Mouse (Mus musculus) heart, embryonic 11.5 days (tissue): Measurements from ENCODE around the gene Neb. TPM values are rescaled to one million over a fixed set of nuclear protein-coding genes. Genes with fewer than 3 reads are reported as not detected.

ENCODE experiments used
- ATAC-seq: fragments of 200-750 bp; cut with Nextera tagmentation; replicated peaks from 2 replicates; pipeline ENCODE4 v1.8.0; 2017; ENCODE audit warnings: moderate library complexity; ENCODE audit not compliant: insufficient number of reproducible peaks, low FRiP score, low TSS enrichment
- H3K27ac ChIP-seq: fragments of 300-500 bp; sonication (generic); 2 replicates; pipeline ENCODE4 v1.5.1; 2014; ENCODE audit warnings: mild to moderate bottlenecking, low read depth, low read length
- H3K27me3 ChIP-seq: fragments of 300-500 bp; sonication (generic); 2 replicates; pipeline ENCODE4 v1.6.1; 2014; ENCODE audit warnings: mild to moderate bottlenecking, low read length, mixed read lengths; ENCODE audit not compliant: control insufficient read depth, insufficient read depth
- H3K36me3 ChIP-seq: fragments of 300-500 bp; sonication (generic); 2 replicates; pipeline ENCODE4 v1.6.1; 2014; ENCODE audit warnings: mild to moderate bottlenecking, low read length, moderate library complexity, mixed read lengths; ENCODE audit not compliant: control insufficient read depth, insufficient read depth
- H3K4me1 ChIP-seq: fragments of 300-500 bp; sonication (generic); 2 replicates; pipeline ENCODE4 v1.6.1; 2014; ENCODE audit warnings: low read length; ENCODE audit not compliant: control insufficient read depth, insufficient read depth
- H3K4me2 ChIP-seq: fragments of 300-500 bp; sonication (generic); 2 replicates; pipeline ENCODE4 v1.6.1; 2014; ENCODE audit warnings: mild to moderate bottlenecking, moderate library complexity
- H3K4me3 ChIP-seq: fragments of 300-500 bp; sonication (generic); 2 replicates; pipeline ENCODE4 v1.5.1; 2014; ENCODE audit warnings: low read depth, low read length
- H3K9ac ChIP-seq: fragments of 300-500 bp; sonication (generic); 2 replicates; pipeline ENCODE4 v1.6.1; 2014; ENCODE audit warnings: mild to moderate bottlenecking, low read depth, low read length, moderate library complexity
- H3K9me3 ChIP-seq: fragments of 300-500 bp; sonication (generic); replicated peaks from 2 replicates; pipeline ENCODE4 v1.6.1; 2016; ENCODE audit warnings: low read length; ENCODE audit not compliant: control insufficient read depth
- WGBS: fragments of 180-500 bp; shearing (Covaris S2); extraction: QIAGEN DNeasy Blood & Tissue Kit; methylation state at CpG from one replicate; pipeline ENCODE4 v1.1.7; 2014; ENCODE audit not compliant: insufficient replicate concordance; 5-methylcytosine and 5-hydroxymethylcytosine counted together
- polyA plus RNA-seq: library from polyadenylated mRNA; unstranded; fragments of >200 nt; fragmentation: Nextera tagmentation; extraction: Ambion mirVana; gene quantifications from 2 replicates; pipeline ENCODE4 v1.2.1, GENCODE M21; 2014

Neb gene
- polyA plus RNA-seq, 1 experiment from 2014 or later, result 3.2 TPM

DNA sequence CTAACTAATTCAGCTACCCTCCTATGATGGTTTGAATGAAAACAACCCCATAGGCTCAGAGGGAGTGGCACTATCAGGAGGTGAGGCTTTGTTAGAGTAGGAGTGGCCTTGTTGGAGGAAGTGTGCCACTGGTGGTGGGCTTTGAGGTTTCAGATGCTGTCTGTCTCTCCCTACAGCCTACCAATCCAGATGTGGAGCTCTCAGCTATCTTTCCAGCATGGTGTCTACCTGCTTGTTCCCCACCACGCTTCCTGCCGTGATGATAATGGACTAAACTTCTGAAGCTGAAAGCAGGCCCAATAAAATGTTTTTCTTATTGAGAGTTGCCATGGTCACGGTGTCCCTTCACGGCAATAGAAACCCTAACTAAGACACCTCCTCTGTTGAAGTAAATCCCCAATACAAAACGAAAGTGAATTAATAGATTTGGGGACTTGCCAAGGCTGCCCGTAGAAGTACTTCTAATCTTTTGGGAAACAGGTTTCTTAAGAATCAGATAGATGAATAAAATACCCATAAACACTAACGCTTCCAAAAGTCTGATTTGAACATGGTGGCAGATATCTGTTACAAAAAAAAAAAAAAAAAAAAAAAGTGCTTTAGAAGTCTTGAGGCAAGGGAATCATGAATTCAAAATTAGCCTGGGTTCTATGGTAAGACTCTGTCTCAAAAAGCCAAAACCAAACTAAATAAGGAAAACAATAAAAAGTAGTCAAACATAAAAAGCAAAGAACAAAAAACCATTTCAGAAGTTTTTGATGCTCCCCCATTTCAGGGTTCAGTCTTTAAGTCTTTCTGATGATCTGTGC, 63.1 kb downstream of the Neb start:
- H3K4me2 ChIP-seq, result no peak overlapping the region
- H3K4me1 ChIP-seq, result peaks cover 8% of the 10 kb centered on the region
- no peak for ATAC-seq

DNA sequence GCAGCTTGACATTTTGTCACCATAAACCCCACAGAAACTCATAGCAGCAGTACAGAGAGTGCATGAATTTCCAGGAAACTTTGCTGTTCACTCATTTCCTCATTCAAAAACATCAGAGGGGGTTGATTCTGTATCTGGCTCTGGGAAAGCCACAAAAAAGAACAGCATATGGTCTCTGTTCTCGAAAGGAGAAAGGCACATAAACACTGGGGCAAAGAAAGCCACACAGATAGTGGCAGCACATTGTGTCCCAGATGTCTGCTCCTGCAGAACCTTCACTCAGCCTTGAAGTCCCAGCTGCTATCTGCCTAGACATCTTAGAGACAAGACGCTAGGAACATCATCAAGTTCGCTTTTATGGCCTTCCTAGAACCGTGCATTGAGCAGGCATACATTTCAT, 67.5 kb downstream of the Neb start:
- 75% methylated on average over 4 of the region's 4 CpGs for WGBS
- H3K36me3 ChIP-seq, result no peaks in the 10 kb centered on the region
- ATAC-seq, result no peak
- H3K27me3 ChIP-seq, result no peaks in the 10 kb centered on the region
- peaks cover 8% of the 10 kb centered on the region for H3K4me1 ChIP-seq
- no peak overlapping the region for H3K27ac ChIP-seq
- no peak overlapping the region for H3K9ac ChIP-seq
- no peaks in the 10 kb centered on the region for H3K9me3 ChIP-seq
- H3K4me2 ChIP-seq, result no peak overlapping the region
- no peak overlapping the region for H3K4me3 ChIP-seq

More for the DNA sequence above, 63.1 kb downstream of the Neb start:
- H3K27me3 ChIP-seq, result no peaks in the 10 kb centered on the region
- no peak overlapping the region for H3K27ac ChIP-seq
- WGBS, result 84% methylated on average over 7 of the region's 7 CpGs
- no peaks in the 10 kb centered on the region for H3K9me3 ChIP-seq
- no peak overlapping the region for H3K9ac ChIP-seq
- no peak overlapping the region for H3K4me3 ChIP-seq
- no peaks in the 10 kb centered on the region for H3K36me3 ChIP-seq

DNA sequence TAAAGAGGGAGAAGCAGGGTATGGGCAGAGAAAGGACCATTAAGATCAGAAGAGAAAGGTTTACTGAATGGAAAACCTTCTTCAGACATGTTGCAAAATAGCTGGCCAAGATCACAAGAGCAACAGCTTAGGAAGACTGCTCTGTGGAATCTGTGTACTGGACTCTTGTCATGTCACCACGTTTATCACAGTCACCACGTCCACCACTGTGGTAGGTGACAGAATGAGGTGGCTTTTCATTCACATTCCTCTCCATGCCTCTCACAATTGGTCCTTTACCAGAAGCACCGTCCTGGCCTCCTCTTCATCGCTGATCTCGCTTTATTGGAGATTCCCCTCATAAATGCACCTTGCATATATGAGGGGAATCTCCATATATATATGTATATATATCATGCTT, 71.6 kb downstream of the Neb start:
- peaks cover 7% of the 10 kb centered on the region; the same call in 1 of the 2 replicates for H3K4me1 ChIP-seq
- 50% methylated on average over 5 of the region's 5 CpGs for WGBS
- peak; percentile 61; the same call in 1 of the 2 replicates for ATAC-seq
- H3K9me3 ChIP-seq, result no peaks in the 10 kb centered on the region
- no peak overlapping the region for H3K9ac ChIP-seq
- no peak overlapping the region; the same call in 1 of the 2 replicates for H3K27ac ChIP-seq
- H3K4me2 ChIP-seq, result no peak overlapping the region
- no peak overlapping the region for H3K4me3 ChIP-seq
- no peaks in the 10 kb centered on the region for H3K36me3 ChIP-seq
- H3K27me3 ChIP-seq, result no peaks in the 10 kb centered on the region

DNA sequence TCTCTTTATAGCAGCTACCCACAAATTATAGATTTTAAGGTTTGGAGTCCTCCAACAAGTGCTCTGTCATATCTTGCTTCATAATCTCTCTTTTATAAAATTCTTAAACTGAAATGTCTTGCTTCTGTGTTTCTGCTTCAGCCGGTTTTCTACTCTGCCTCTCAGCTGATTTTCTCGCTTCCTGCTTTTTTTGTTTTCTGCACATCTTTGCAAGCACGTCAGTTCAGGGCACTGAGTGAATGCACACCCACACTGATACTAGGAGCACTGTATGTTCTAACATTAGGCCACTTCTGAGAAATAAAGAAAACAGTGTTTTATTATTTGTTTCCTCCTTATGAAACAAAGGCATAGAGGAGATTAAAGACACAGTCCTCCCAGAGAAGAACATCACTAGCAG, 73.7 kb downstream of the Neb start:
- no peak overlapping the region for H3K4me2 ChIP-seq
- H3K36me3 ChIP-seq, result no peaks in the 10 kb centered on the region
- peaks cover 4% of the 10 kb centered on the region; the same call in 1 of the 2 replicates for H3K4me1 ChIP-seq
- no peak for ATAC-seq
- no peak overlapping the region for H3K27ac ChIP-seq
- H3K27me3 ChIP-seq, result no peaks in the 10 kb centered on the region
- no peaks in the 10 kb centered on the region for H3K9me3 ChIP-seq
- H3K9ac ChIP-seq, result no peak overlapping the region
- no peak overlapping the region for H3K4me3 ChIP-seq
- 76% methylated on average over 3 of the region's 3 CpGs for WGBS

DNA sequence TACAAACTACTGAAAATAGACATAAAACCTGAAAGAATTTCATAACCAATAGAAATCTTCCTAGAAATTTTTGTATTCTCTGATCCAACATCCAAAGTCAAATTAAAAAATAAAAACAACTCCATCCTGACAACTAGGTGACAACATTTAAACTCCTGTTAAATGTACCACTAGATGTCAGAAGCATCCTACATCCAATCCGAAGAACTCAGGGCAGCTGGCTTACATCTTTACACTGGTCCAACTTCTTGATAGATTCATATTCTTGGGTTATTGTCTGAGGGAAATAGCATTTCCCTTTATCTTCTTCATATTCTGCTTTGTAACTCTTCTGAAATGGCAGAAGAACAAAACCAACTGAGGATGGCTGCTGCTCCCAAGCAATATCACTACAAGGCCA, 74.9 kb downstream of the Neb start:
- ATAC-seq, result no peak
- Histone ChIP-seq H3K27ac (no peak overlapping the region), H3K27me3 (no peaks in the 10 kb centered on the region), H3K4me1 (peaks cover 4% of the 10 kb centered on the region; the same call in 1 of the 2 replicates), H3K36me3 (no peaks in the 10 kb centered on the region), H3K4me3 (no peak overlapping the region), H3K4me2 (no peak overlapping the region), H3K9ac (no peak overlapping the region), H3K9me3 (no peaks in the 10 kb centered on the region)
- 70% methylated on average over 1 of the region's 1 CpGs for WGBS

DNA sequence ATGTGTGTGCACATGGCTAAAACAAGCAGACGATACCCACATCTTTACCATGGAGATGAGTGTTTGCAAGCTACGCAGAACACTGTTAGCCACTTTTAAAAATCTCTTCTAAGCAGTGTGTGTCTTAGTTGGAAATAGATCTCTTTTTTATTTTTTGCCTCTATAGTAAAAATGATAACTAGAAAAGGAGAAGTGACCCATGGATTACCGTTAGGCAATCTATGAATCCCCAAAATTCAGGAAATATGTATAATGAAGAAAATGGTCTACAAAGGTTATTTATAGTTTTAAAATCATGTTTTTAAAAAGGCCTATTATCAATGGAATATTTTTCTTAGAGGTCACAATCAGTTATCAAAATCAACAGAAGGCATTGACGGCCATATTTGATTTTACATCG, 80.3 kb downstream of the Neb start:
- H3K4me1 ChIP-seq, result no peaks in the 10 kb centered on the region
- no peaks in the 10 kb centered on the region for H3K36me3 ChIP-seq
- no peak for ATAC-seq
- H3K9me3 ChIP-seq, result no peaks in the 10 kb centered on the region
- H3K4me2 ChIP-seq, result no peak overlapping the region
- H3K9ac ChIP-seq, result no peak overlapping the region
- H3K27ac ChIP-seq, result no peak overlapping the region
- H3K27me3 ChIP-seq, result no peaks in the 10 kb centered on the region
- no peak overlapping the region for H3K4me3 ChIP-seq
- WGBS, result 87% methylated on average over 5 of the region's 5 CpGs

DNA sequence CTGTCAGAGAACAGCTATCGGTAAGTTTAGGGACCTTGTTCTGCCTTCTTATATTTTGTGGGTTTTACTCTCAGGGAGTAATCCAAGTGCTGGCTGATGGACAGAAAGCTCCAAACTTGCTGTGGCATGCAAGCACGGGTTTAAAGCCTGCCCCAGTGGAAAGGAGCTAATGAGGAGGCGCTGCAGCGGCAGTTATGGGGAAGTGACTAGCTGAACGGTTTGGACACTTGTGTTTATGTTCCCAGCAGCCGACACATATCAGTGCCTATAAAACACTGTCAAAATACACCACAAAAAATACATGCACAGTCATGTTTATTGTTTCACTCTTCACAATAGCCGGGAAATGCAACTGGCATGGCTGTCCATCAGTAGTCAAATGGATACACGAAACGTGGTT, 81.5 kb downstream of the Neb start:
- WGBS, result 83% methylated on average over 9 of the region's 9 CpGs

DNA sequence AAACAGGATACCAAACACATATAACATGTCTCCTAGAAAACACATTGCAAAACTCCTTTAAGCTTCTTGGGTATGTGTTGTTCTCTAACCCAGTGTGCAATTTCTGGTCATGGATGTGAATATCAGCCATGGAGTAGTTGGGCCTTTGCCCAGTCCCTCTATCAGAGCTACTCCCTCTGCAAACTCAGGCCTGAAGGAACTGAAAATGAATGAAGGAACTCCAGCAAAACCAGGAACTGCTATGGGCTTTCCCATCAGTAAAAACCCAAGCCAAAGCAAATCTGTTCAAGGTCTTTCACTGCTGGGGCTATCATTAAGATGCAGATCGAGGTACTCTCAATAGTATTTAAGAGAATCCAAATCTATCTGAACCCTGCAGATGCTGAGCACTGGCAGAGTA, 90.8 kb downstream of the Neb start:
- no peaks in the 10 kb centered on the region for H3K9me3 ChIP-seq
- 76% methylated on average over 1 of the region's 1 CpGs for WGBS
- no peaks in the 10 kb centered on the region for H3K36me3 ChIP-seq

More for the DNA sequence above, 81.5 kb downstream of the Neb start:
- no peak overlapping the region for H3K9ac ChIP-seq
- H3K4me2 ChIP-seq, result no peak overlapping the region
- H3K27ac ChIP-seq, result no peak overlapping the region
- H3K9me3 ChIP-seq, result no peaks in the 10 kb centered on the region
- H3K4me1 ChIP-seq, result no peaks in the 10 kb centered on the region
- H3K36me3 ChIP-seq, result no peaks in the 10 kb centered on the region
- no peak for ATAC-seq
- H3K4me3 ChIP-seq, result no peak overlapping the region
- H3K27me3 ChIP-seq, result no peaks in the 10 kb centered on the region

DNA sequence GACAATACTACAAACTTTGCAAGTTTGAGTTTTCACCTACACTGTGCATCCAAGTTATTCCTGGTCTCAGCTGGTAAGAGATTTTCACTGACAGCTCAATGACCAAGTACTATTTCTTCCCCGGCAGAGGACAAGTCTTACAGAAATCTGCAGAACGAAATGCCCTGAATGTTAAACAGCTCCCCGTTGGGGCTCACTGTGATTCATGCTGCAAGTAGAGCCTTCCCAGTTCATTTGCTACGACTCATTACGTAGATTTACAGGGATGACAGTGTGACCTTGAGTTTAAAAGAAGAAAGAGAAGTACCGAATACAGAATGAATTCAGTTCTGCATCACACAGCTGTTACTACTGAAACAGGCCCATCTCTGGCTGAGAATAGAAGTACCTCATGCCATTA, 91.9 kb downstream of the Neb start:
- H3K27me3 ChIP-seq, result no peaks in the 10 kb centered on the region
- 71% methylated on average over 6 of the region's 6 CpGs for WGBS

More for the DNA sequence above, 90.8 kb downstream of the Neb start:
- Histone ChIP-seq H3K27ac (no peak overlapping the region), H3K9ac (no peak overlapping the region), H3K4me2 (no peak overlapping the region), H3K4me1 (no peaks in the 10 kb centered on the region), H3K4me3 (no peak overlapping the region), H3K27me3 (no peaks in the 10 kb centered on the region)
- no peak for ATAC-seq

More for the DNA sequence above, 91.9 kb downstream of the Neb start:
- Histone ChIP-seq H3K36me3 (no peaks in the 10 kb centered on the region), H3K4me3 (no peak overlapping the region), H3K9me3 (no peaks in the 10 kb centered on the region), H3K9ac (no peak overlapping the region), H3K27ac (no peak overlapping the region), H3K4me1 (no peaks in the 10 kb centered on the region), H3K4me2 (no peak overlapping the region)
- ATAC-seq, result no peak
